Mouse (Mus musculus) liver, embryonic 14.5 days (tissue): Measurements from ENCODE around the gene Phxr2.

ENCODE experiments used
- CTCF ChIP-seq: IDR thresholded peaks from 2 replicates; pipeline ENCODE4 v1.5.1; 2016; ENCODE audit warnings: antibody characterized with exemption, low read depth, control low read depth
- EP300 ChIP-seq: IDR thresholded peaks from 2 replicates; pipeline ENCODE4 v1.6.1; 2016; ENCODE audit warnings: antibody characterized with exemption, low read depth

DNA sequence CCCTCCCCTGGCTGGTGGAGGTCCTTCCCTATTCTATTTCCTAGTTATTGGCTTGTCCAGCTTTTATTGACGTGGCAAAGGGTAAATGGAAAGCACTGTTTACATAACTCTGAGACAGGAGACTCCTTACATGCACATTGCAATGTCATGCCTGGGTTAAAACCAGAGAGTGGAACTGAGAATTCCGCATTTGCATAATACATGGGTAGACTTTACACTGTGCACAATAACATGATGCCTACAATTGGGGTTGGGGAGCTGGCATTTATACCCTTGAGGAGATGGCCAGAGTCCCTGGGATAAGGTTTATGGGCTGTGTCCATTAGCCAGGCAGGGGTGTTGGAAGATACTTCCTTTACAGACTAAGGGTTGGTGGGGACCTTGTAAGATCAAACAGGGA lies 32.8 kb downstream of the Phxr2 start:
- TF ChIP-seq CTCF (no peak), EP300 (no peak)
